Mouse (Mus musculus) bone marrow macrophage, adult 2 months (primary cell): ENCODE results near the gene Gnaz. TPM values are rescaled to one million over a fixed set of nuclear protein-coding genes. Genes with fewer than 3 reads are reported as not detected.

Experiments
- H3K27ac ChIP-seq: 2 replicates; pipeline ENCODE4 v1.5.1; 2012; ENCODE audit warnings: low read depth, low read length; ENCODE audit not compliant: insufficient read depth
- H3K4me1 ChIP-seq: 2 replicates; pipeline ENCODE4 v1.6.1; 2012; ENCODE audit warnings: low read length; ENCODE audit not compliant: control insufficient read depth, insufficient read depth
- H3K4me3 ChIP-seq: 2 replicates; pipeline ENCODE4 v1.5.1; 2012; ENCODE audit warnings: mild to moderate bottlenecking, low read length, moderate library complexity; ENCODE audit not compliant: insufficient read depth
- CTCF ChIP-seq: IDR thresholded peaks from 2 replicates; pipeline ENCODE4 v1.5.1; 2012; ENCODE audit warnings: low read depth, mild to moderate bottlenecking, low read length, moderate library complexity
- POLR2A ChIP-seq: IDR thresholded peaks from 2 replicates; pipeline ENCODE4 v1.6.1; 2012; ENCODE audit warnings: mild to moderate bottlenecking, low read depth, low read length, borderline replicate concordance
- polyA plus RNA-seq: library from polyadenylated mRNA; stranded (reverse); fragments of >200 nt; gene quantifications from 2 replicates; pipeline ENCODE4 v1.2.4, GENCODE M21; 2012; ENCODE audit not compliant: missing spikeins, insufficient read depth, insufficient read length

The Gnaz gene
- polyA plus RNA-seq, 1 experiment, result not detected

GRCm38 (mm10) chr10:74932487-74932886 is 34.5 kb upstream of the Gnaz start:
- no peak overlapping the region for H3K4me3 ChIP-seq
- no peak overlapping the region for H3K27ac ChIP-seq
- H3K4me1 ChIP-seq, result no peaks in the 10 kb centered on the region
- TF ChIP-seq CTCF (no peak), POLR2A (no peak)

- Histone ChIP-seq H3K4me1 (no peaks in the 10 kb centered on the region), H3K27ac (no peak overlapping the region), H3K4me3 (no peak overlapping the region)
- no peak for TF ChIP-seq POLR2A
- TF ChIP-seq CTCF, result no peak
These were observed 33.3 kb upstream of the Gnaz start for GRCm38 (mm10) chr10:74933548-74934190.

- Histone ChIP-seq H3K4me1 (no peaks in the 10 kb centered on the region), H3K4me3 (no peak overlapping the region), H3K27ac (no peak overlapping the region)
- no peak for TF ChIP-seq POLR2A
- no peak for TF ChIP-seq CTCF
These were observed 32.5 kb upstream of the Gnaz start for GRCm38 (mm10) chr10:74934521-74934920.

GRCm38 (mm10) chr10:74935016-74935415 is 32.0 kb upstream of the Gnaz start:
- H3K27ac ChIP-seq, result no peak overlapping the region
- TF ChIP-seq POLR2A (no peak), CTCF (no peak)
- no peak overlapping the region for H3K4me3 ChIP-seq
- H3K4me1 ChIP-seq, result no peaks in the 10 kb centered on the region

- TF ChIP-seq CTCF, result no peak
- TF ChIP-seq POLR2A, result no peak
- H3K4me1 ChIP-seq, result no peaks in the 10 kb centered on the region
- no peak overlapping the region for H3K27ac ChIP-seq
- no peak overlapping the region for H3K4me3 ChIP-seq
These were observed 29.8 kb upstream of the Gnaz start for GRCm38 (mm10) chr10:74937003-74937790.

DNA sequence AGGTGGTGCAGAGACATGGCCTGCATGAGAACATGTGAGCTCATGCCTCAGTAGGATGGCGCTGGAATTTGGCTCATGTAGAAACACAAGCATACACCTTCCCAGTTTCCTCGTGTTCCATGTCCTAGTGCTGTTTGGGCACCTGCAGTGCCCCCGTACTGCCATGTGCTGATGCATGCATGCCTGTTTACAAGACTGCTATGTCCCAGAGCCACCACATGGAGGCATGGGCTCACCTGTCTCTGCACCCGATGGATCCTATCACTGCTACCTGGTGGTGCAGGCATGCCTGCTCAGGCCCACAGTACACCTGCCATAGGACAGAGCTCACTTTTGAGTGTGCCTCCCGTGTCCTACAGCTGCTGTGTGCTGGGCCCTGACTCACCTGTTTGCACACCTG is 28.6 kb upstream of the Gnaz start:
- TF ChIP-seq CTCF (no peak), POLR2A (no peak)
- Histone ChIP-seq H3K4me1 (no peaks in the 10 kb centered on the region), H3K27ac (no peak overlapping the region), H3K4me3 (no peak overlapping the region)

DNA sequence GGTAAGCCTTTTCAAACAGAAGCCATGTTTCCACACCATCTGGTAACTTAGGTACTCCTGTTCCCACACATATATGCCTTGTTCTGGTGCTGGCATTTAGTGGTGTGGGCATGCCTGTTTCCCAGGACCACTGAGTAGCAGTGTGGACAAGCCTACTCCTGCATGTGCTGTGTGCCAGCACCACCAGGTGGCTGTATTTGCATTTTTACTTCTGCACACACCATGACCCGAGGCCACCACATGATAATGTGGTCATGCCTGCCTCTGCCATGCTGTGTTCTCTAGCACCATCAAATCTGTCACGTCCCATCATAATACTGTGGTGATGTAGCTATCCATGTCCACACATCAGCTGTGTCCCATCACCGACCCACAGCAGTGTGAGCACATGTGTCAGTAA is 27.7 kb upstream of the Gnaz start:
- Histone ChIP-seq H3K4me3 (no peak overlapping the region), H3K27ac (no peak overlapping the region), H3K4me1 (no peaks in the 10 kb centered on the region)
- TF ChIP-seq POLR2A (no peak), CTCF (no peak)

DNA sequence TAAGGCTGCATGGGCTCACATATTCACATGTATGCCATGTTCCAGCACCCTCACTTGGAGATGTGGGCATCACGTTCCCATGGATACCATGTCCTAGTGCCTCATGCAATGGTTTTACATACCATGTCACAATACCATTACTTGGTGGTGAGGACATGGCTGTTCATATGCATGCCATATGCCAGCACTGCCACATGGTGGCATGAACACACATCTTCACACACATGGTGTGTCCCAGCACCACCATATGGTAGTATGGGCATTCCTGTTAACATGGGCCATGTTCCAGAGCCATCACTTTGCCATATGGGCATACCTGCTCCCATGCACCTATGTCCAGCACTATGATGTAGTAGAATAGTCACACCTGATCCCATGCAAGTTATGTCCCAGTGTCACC is 26.2 kb upstream of the Gnaz start:
- no peaks in the 10 kb centered on the region for H3K4me1 ChIP-seq
- no peak for TF ChIP-seq CTCF
- no peak overlapping the region for H3K4me3 ChIP-seq
- no peak overlapping the region for H3K27ac ChIP-seq

DNA sequence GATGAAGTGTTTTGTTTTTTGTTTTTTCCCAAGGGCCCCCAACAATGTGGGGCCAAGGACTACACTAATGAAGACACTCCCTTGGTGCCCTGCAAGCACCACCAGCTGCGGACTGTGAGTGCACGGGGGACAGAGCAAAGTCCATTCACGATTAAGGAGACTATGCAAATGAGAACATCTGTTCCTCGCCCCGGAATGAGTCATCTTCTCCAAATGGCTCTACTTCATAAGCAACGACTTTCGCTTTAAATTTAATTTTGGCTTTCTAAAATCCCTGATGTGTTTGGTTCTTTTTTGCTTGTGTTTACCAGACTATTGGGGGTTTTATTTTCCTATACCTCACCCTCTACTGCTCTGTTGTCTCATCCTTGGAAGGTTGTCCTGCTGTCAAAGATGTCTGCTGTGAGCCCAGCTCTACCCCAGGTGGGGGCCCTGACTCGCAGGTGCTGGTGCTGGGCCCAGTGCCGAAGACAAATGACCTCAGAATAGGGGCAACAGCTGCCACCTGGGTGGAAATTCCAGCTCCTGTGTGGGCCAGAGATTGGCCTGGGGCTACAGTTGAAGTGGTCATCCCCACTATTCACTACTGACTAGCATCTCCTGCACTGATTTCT is 14.0 kb upstream of the Gnaz start:
- H3K27ac ChIP-seq, result no peak overlapping the region
- H3K4me1 ChIP-seq, result no peaks in the 10 kb centered on the region
- no peak for TF ChIP-seq CTCF
- no peak for TF ChIP-seq POLR2A
- no peak overlapping the region for H3K4me3 ChIP-seq

GRCm38 (mm10) chr10:74964380-74964779 is 2.6 kb upstream of the Gnaz start:
- Histone ChIP-seq H3K4me3 (no peak overlapping the region), H3K4me1 (no peaks in the 10 kb centered on the region), H3K27ac (no peak overlapping the region)
- TF ChIP-seq POLR2A (no peak), CTCF (no peak)
